Mouse (Mus musculus): ENCODE data around the gene Apba2. TPM values are rescaled to one million over a fixed set of nuclear protein-coding genes. Genes with fewer than 3 reads are reported as not detected.

The Apba2 gene
- polyA plus RNA-seq, 1 experiment from 2014 or later: not detected

- no peak overlapping the region for H3K4me3 ChIP-seq (ENCODE audit: inconsistent target)
- H3K27ac ChIP-seq: no peak overlapping the region
- no peaks in the 10 kb centered on the region for H3K79me2 ChIP-seq (ENCODE audit: inconsistent target)
- no peaks in the 10 kb centered on the region for H3K36me3 ChIP-seq (ENCODE audit: inconsistent target)
- WGBS (ENCODE audit: missing documents): 94% methylated on average over 3 of the region's 3 CpGs
Observed at GRCm38 (mm10) chr7:64513621-64514020, 12.1 kb downstream of the Apba2 start.

DNA sequence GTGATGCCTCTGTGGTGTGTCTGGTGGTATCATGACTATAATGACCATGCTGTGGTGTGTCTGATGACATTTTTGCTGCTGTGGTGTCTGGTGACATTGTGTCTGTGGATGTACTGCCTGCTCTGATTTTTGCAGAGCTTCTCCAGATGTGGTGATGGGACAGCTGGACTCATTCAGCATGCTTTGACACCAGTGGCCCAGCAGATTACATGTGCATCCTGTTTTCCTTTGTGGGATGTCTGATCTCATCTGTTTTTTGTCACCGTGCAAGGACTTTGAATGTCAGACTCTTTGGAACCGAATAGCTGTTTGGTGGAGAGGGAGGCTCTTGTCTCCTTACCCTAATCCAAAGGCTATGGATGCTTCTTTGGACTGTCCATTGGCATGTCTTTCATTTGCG lies 13.8 kb downstream of the Apba2 start:
- 77% methylated on average over 3 of the region's 3 CpGs for WGBS (ENCODE audit: missing documents)
- no peak overlapping the region for H3K4me3 ChIP-seq (ENCODE audit: inconsistent target)
- H3K27ac ChIP-seq: no peak overlapping the region
- H3K36me3 ChIP-seq (ENCODE audit: inconsistent target): no peaks in the 10 kb centered on the region
- no peaks in the 10 kb centered on the region for H3K79me2 ChIP-seq (ENCODE audit: inconsistent target)

DNA sequence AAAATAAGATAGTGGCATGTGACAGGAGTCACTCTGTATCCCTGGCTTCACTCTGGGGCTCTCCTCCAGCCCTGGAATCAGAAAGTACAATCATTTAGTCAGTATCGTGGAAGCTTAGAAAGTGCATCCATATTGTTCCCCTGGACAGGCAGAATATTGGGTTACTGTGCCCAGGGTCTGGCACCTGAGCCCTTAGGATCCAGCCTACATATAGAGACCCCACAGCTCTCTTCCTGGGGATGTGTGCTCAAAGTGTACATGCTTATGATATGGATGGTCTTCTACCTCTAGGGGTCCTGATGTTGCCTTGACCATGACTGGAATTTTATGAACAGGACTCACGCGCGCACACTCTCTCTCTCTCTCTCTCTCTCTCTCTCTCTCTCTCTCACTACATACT lies 14.4 kb downstream of the Apba2 start:
- H3K79me2 ChIP-seq (ENCODE audit: inconsistent target): no peaks in the 10 kb centered on the region
- H3K4me3 ChIP-seq (ENCODE audit: inconsistent target): no peak overlapping the region
- no peaks in the 10 kb centered on the region for H3K36me3 ChIP-seq (ENCODE audit: inconsistent target)
- 90% methylated on average over 4 of the region's 4 CpGs for WGBS (ENCODE audit: missing documents)
- no peak overlapping the region for H3K27ac ChIP-seq

- no peak overlapping the region for H3K4me3 ChIP-seq (ENCODE audit: inconsistent target)
- H3K79me2 ChIP-seq (ENCODE audit: inconsistent target): no peaks in the 10 kb centered on the region
- WGBS (ENCODE audit: missing documents): 82% methylated on average over 4 of the region's 4 CpGs
- no peaks in the 10 kb centered on the region for H3K36me3 ChIP-seq (ENCODE audit: inconsistent target)
- H3K27ac ChIP-seq: no peak overlapping the region
Observed at GRCm38 (mm10) chr7:64519091-64519490, 17.6 kb downstream of the Apba2 start.

DNA sequence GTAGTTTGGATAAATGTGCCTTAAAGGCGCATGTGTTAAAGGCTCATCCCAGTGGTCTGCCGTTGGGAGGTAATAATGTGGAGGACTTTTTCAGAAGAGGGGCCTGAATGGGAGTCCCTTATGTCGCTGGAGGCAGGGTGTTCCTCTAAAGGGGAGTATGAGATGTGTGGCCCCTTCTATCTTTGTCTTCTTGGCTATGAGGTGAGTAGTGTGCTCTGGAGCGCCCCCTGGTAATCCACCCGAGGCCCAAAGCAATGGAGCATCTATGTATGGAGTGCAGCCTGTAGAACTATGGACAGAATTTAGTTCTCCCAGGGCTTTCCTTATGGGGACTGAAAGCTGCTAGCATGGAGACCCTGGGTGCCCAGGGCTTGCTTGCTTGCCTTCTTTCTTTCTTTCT lies 18.0 kb downstream of the Apba2 start:
- H3K79me2 ChIP-seq (ENCODE audit: inconsistent target): no peaks in the 10 kb centered on the region
- 64% methylated on average over 5 of the region's 5 CpGs for WGBS (ENCODE audit: missing documents)
- no peak overlapping the region for H3K4me3 ChIP-seq (ENCODE audit: inconsistent target)
- H3K27ac ChIP-seq: no peak overlapping the region
- H3K36me3 ChIP-seq (ENCODE audit: inconsistent target): no peaks in the 10 kb centered on the region

- 84% methylated on average over 4 of the region's 5 CpGs for WGBS (ENCODE audit: missing documents)
- Histone ChIP-seq H3K36me3 (ENCODE audit: inconsistent target) (no peaks in the 10 kb centered on the region), H3K79me2 (ENCODE audit: inconsistent target) (no peaks in the 10 kb centered on the region), H3K4me3 (ENCODE audit: inconsistent target) (no peak overlapping the region), H3K27ac (no peak overlapping the region)
Observed at GRCm38 (mm10) chr7:64521695-64522408, 20.3 kb downstream of the Apba2 start.

- Histone ChIP-seq H3K36me3 (ENCODE audit: inconsistent target) (no peaks in the 10 kb centered on the region), H3K27ac (no peak overlapping the region), H3K4me3 (ENCODE audit: inconsistent target) (no peak overlapping the region), H3K79me2 (ENCODE audit: inconsistent target) (no peaks in the 10 kb centered on the region)
- WGBS (ENCODE audit: missing documents): 47% methylated on average over 1 of the region's 1 CpGs
Observed at GRCm38 (mm10) chr7:64522409-64522730, 20.9 kb downstream of the Apba2 start.

DNA sequence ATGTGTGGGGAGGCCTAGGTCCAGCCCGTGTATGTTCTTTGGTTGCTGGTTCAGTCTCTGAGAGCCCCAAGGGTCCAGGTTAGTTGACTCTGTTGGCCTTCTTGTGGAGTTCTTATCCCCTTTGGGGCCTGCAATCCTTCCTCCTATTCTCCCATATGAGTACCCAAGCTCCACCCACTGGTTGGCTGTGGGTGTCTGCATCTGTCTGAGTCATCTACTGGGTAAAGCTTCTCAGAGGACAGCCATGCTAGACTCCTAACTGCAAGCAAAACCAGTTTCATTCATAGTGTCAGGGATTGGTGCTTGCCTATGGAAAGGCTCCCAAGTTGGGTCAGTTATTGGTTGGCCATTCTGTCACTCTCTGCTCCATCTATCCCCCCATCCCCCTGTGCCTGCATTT lies 29.8 kb downstream of the Apba2 start:
- 93% methylated on average over 1 of the region's 1 CpGs for WGBS (ENCODE audit: missing documents)
- no peak overlapping the region for H3K4me3 ChIP-seq (ENCODE audit: inconsistent target)
- no peak overlapping the region for H3K27ac ChIP-seq
- H3K79me2 ChIP-seq (ENCODE audit: inconsistent target): no peaks in the 10 kb centered on the region
- H3K36me3 ChIP-seq (ENCODE audit: inconsistent target): no peaks in the 10 kb centered on the region

DNA sequence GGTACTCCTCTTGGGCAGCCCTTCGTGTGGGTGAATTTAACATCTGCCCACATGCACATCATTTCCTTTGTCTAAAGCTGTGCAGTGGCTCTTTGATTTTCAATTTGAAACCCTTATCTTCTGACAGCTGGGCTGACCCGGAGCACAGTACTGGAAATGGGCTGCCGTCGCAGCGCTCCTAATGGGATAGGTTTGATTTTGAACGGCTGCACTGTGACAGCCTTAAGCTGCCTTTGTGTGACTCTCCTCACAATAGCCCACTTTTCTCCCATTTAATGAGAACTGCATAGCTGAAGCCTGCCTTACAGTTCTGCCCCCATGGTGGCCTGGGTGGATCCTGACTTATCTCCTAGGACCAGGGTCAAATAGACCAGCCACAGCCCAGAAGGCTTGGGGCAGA lies 31.9 kb downstream of the Apba2 start:
- Histone ChIP-seq H3K4me3 (ENCODE audit: inconsistent target) (no peak overlapping the region), H3K79me2 (ENCODE audit: inconsistent target) (no peaks in the 10 kb centered on the region), H3K36me3 (ENCODE audit: inconsistent target) (no peaks in the 10 kb centered on the region), H3K27ac (no peak overlapping the region)
- 100% methylated on average over 6 of the region's 6 CpGs for WGBS (ENCODE audit: missing documents)

- 75% methylated on average over 2 of the region's 2 CpGs for WGBS (ENCODE audit: missing documents)
- no peak overlapping the region for H3K27ac ChIP-seq
- H3K79me2 ChIP-seq (ENCODE audit: inconsistent target): no peaks in the 10 kb centered on the region
- no peaks in the 10 kb centered on the region for H3K36me3 ChIP-seq (ENCODE audit: inconsistent target)
- no peak overlapping the region for H3K4me3 ChIP-seq (ENCODE audit: inconsistent target)
Observed at GRCm38 (mm10) chr7:64535269-64535668, 33.8 kb downstream of the Apba2 start.

GRCm38 (mm10) chr7:64539450-64540148 lies 38.1 kb downstream of the Apba2 start:
- WGBS (ENCODE audit: missing documents): 73% methylated on average over 9 of the region's 10 CpGs
- no peaks in the 10 kb centered on the region for H3K36me3 ChIP-seq (ENCODE audit: inconsistent target)
- H3K27ac ChIP-seq: no peak overlapping the region
- no peaks in the 10 kb centered on the region for H3K79me2 ChIP-seq (ENCODE audit: inconsistent target)
- no peak overlapping the region for H3K4me3 ChIP-seq (ENCODE audit: inconsistent target)

DNA sequence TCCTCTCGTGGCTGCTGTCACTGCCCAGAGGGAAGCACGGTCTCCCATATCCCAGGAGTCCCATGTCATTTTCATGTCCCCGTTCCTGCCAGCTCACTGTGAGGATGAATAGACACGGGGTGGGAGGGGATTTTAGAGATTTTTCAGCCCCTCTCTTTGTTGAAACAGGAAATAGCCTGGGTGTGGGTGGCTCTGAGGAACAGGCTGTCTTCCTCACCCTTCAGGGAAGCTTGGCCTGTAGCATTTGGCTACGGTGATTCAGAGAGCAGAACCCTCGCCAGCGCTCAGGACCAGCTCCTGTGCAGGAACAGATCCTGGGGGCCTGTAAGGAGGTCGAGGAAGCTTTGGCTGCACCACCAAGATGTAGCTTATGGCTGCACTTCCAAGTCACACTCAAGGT lies 45.3 kb downstream of the Apba2 start:
- 60% methylated on average over 8 of the region's 8 CpGs for WGBS (ENCODE audit: missing documents)
- H3K36me3 ChIP-seq (ENCODE audit: inconsistent target): no peaks in the 10 kb centered on the region
- no peaks in the 10 kb centered on the region for H3K79me2 ChIP-seq (ENCODE audit: inconsistent target)

GRCm38 (mm10) chr7:64550856-64551255 lies 49.4 kb downstream of the Apba2 start:
- H3K27ac ChIP-seq: no peak overlapping the region
- no peak overlapping the region for H3K4me3 ChIP-seq (ENCODE audit: inconsistent target)
- 69% methylated on average over 1 of the region's 1 CpGs for WGBS (ENCODE audit: missing documents)
- H3K36me3 ChIP-seq (ENCODE audit: inconsistent target): no peaks in the 10 kb centered on the region
- no peaks in the 10 kb centered on the region for H3K79me2 ChIP-seq (ENCODE audit: inconsistent target)

More for the DNA sequence above, 45.3 kb downstream of the Apba2 start:
- H3K27ac ChIP-seq: no peak overlapping the region
- H3K4me3 ChIP-seq (ENCODE audit: inconsistent target): no peak overlapping the region

- Histone ChIP-seq H3K27ac (no peak overlapping the region), H3K36me3 (ENCODE audit: inconsistent target) (no peaks in the 10 kb centered on the region), H3K4me3 (ENCODE audit: inconsistent target) (no peak overlapping the region), H3K79me2 (ENCODE audit: inconsistent target) (no peaks in the 10 kb centered on the region)
- WGBS (ENCODE audit: missing documents): 83% methylated on average over 15 of the region's 16 CpGs
Observed at GRCm38 (mm10) chr7:64552523-64553190, 51.2 kb downstream of the Apba2 start.

Measured in macrophage (primary cell).